Mouse (Mus musculus): ENCODE data around the gene Hemgn. TPM values are rescaled to one million over a fixed set of nuclear protein-coding genes. Genes with fewer than 3 reads are reported as not detected.

Hemgn gene
- polyA plus RNA-seq, 1 experiment from 2014 or later = 13.5 TPM

- WGBS = 68% methylated on average over 10 of the region's 10 CpGs
- no peaks in the 10 kb centered on the region for H3K4me1 ChIP-seq (ENCODE audit: control insufficient read depth, insufficient read depth, low read length)
- H3K9me3 ChIP-seq (ENCODE audit: control insufficient read depth, low read length) = no peaks in the 10 kb centered on the region
- ATAC-seq (ENCODE audit: insufficient number of reproducible peaks, low FRiP score, low TSS enrichment, low read depth) (no peak), DNase-seq (ENCODE audit: low spot score) (no peak)
- no peaks in the 10 kb centered on the region for H3K27me3 ChIP-seq (ENCODE audit: control insufficient read depth, insufficient read depth, low read length)
- no peak overlapping the region for H3K4me2 ChIP-seq (ENCODE audit: low read depth, severe bottlenecking)
- no peaks in the 10 kb centered on the region for H3K36me3 ChIP-seq (ENCODE audit: control insufficient read depth, insufficient read depth, low read length)
- no peak overlapping the region for H3K9ac ChIP-seq (ENCODE audit: low read length)
- no peak overlapping the region for H3K27ac ChIP-seq (replicated peaks; ENCODE audit: low read depth, low read length)
- no peak overlapping the region for H3K4me3 ChIP-seq (ENCODE audit: low read depth, low read length)
Measured at GRCm38 (mm10) chr4:46428903-46429499, 15.7 kb upstream of the Hemgn start.

GRCm38 (mm10) chr4:46422625-46423024 is 9.3 kb upstream of the Hemgn start:
- ATAC-seq (ENCODE audit: insufficient number of reproducible peaks, low FRiP score, low TSS enrichment, low read depth) = no peak
- H3K9me3 ChIP-seq (ENCODE audit: control insufficient read depth, low read length) = no peaks in the 10 kb centered on the region
- WGBS = 58% methylated on average over 8 of the region's 8 CpGs

GRCm38 (mm10) chr4:46418851-46419250 is 5.5 kb upstream of the Hemgn start:
- ATAC-seq (ENCODE audit: insufficient number of reproducible peaks, low FRiP score, low TSS enrichment, low read depth) = no peak
- WGBS = 89% methylated on average over 9 of the region's 9 CpGs
- H3K9ac ChIP-seq (ENCODE audit: low read length) = no peak overlapping the region

More at GRCm38 (mm10) chr4:46422625-46423024, 9.3 kb upstream of the Hemgn start:
- no peak for DNase-seq (ENCODE audit: low spot score)
- Histone ChIP-seq H3K36me3 (ENCODE audit: control insufficient read depth, insufficient read depth, low read length) (no peaks in the 10 kb centered on the region), H3K4me1 (ENCODE audit: control insufficient read depth, insufficient read depth, low read length) (no peaks in the 10 kb centered on the region), H3K9ac (ENCODE audit: low read length) (no peak overlapping the region), H3K4me3 (ENCODE audit: low read depth, low read length) (no peak overlapping the region), H3K4me2 (ENCODE audit: low read depth, severe bottlenecking) (no peak overlapping the region), H3K27ac (replicated peaks; ENCODE audit: low read depth, low read length) (no peak overlapping the region), H3K27me3 (ENCODE audit: control insufficient read depth, insufficient read depth, low read length) (no peaks in the 10 kb centered on the region)

GRCm38 (mm10) chr4:46417491-46417890 is 4.2 kb upstream of the Hemgn start:
- Histone ChIP-seq H3K27me3 (ENCODE audit: control insufficient read depth, insufficient read depth, low read length) (no peaks in the 10 kb centered on the region), H3K9me3 (ENCODE audit: control insufficient read depth, low read length) (no peaks in the 10 kb centered on the region), H3K27ac (replicated peaks; ENCODE audit: low read depth, low read length) (no peak overlapping the region), H3K4me2 (ENCODE audit: low read depth, severe bottlenecking) (no peak overlapping the region), H3K4me1 (ENCODE audit: control insufficient read depth, insufficient read depth, low read length) (no peaks in the 10 kb centered on the region), H3K9ac (ENCODE audit: low read length) (no peak overlapping the region), H3K4me3 (ENCODE audit: low read depth, low read length) (no peak overlapping the region), H3K36me3 (ENCODE audit: control insufficient read depth, insufficient read depth, low read length) (no peaks in the 10 kb centered on the region)
- DNase-seq (ENCODE audit: low spot score) (no peak), ATAC-seq (ENCODE audit: insufficient number of reproducible peaks, low FRiP score, low TSS enrichment, low read depth) (no peak)
- 65% methylated on average over 3 of the region's 3 CpGs for WGBS

More at GRCm38 (mm10) chr4:46418851-46419250, 5.5 kb upstream of the Hemgn start:
- no peak for DNase-seq (ENCODE audit: low spot score)
- H3K4me1 ChIP-seq (ENCODE audit: control insufficient read depth, insufficient read depth, low read length) = no peaks in the 10 kb centered on the region
- no peaks in the 10 kb centered on the region for H3K9me3 ChIP-seq (ENCODE audit: control insufficient read depth, low read length)
- H3K27ac ChIP-seq (replicated peaks; ENCODE audit: low read depth, low read length) = no peak overlapping the region
- no peaks in the 10 kb centered on the region for H3K36me3 ChIP-seq (ENCODE audit: control insufficient read depth, insufficient read depth, low read length)
- H3K4me3 ChIP-seq (ENCODE audit: low read depth, low read length) = no peak overlapping the region
- H3K4me2 ChIP-seq (ENCODE audit: low read depth, severe bottlenecking) = no peak overlapping the region
- H3K27me3 ChIP-seq (ENCODE audit: control insufficient read depth, insufficient read depth, low read length) = no peaks in the 10 kb centered on the region

- Histone ChIP-seq H3K36me3 (ENCODE audit: control insufficient read depth, insufficient read depth, low read length) (no peaks in the 10 kb centered on the region), H3K4me3 (ENCODE audit: low read depth, low read length) (no peak overlapping the region), H3K27ac (replicated peaks; ENCODE audit: low read depth, low read length) (no peak overlapping the region), H3K4me2 (ENCODE audit: low read depth, severe bottlenecking) (no peak overlapping the region), H3K9me3 (ENCODE audit: control insufficient read depth, low read length) (no peaks in the 10 kb centered on the region), H3K27me3 (ENCODE audit: control insufficient read depth, insufficient read depth, low read length) (no peaks in the 10 kb centered on the region), H3K4me1 (ENCODE audit: control insufficient read depth, insufficient read depth, low read length) (no peaks in the 10 kb centered on the region), H3K9ac (ENCODE audit: low read length) (no peak overlapping the region)
- no peak for DNase-seq (ENCODE audit: low spot score)
- no peak for ATAC-seq (ENCODE audit: insufficient number of reproducible peaks, low FRiP score, low TSS enrichment, low read depth)
- 62% methylated on average over 1 of the region's 1 CpGs for WGBS
Measured at GRCm38 (mm10) chr4:46412113-46412512, 1.2 kb downstream of the Hemgn start.

GRCm38 (mm10) chr4:46411489-46411888 is 1.8 kb downstream of the Hemgn start:
- Histone ChIP-seq H3K9ac (ENCODE audit: low read length) (no peak overlapping the region), H3K27ac (replicated peaks; ENCODE audit: low read depth, low read length) (no peak overlapping the region)
- 86% methylated on average over 6 of the region's 6 CpGs for WGBS

GRCm38 (mm10) chr4:46410677-46411076 is 2.6 kb downstream of the Hemgn start:
- Histone ChIP-seq H3K9me3 (ENCODE audit: control insufficient read depth, low read length) (no peaks in the 10 kb centered on the region), H3K4me3 (ENCODE audit: low read depth, low read length) (no peak overlapping the region), H3K27ac (replicated peaks; ENCODE audit: low read depth, low read length) (no peak overlapping the region), H3K27me3 (ENCODE audit: control insufficient read depth, insufficient read depth, low read length) (no peaks in the 10 kb centered on the region), H3K4me1 (ENCODE audit: control insufficient read depth, insufficient read depth, low read length) (no peaks in the 10 kb centered on the region), H3K36me3 (ENCODE audit: control insufficient read depth, insufficient read depth, low read length) (no peaks in the 10 kb centered on the region), H3K9ac (ENCODE audit: low read length) (no peak overlapping the region), H3K4me2 (ENCODE audit: low read depth, severe bottlenecking) (no peak overlapping the region)
- 92% methylated on average over 5 of the region's 5 CpGs for WGBS
- DNase-seq (ENCODE audit: low spot score) (no peak), ATAC-seq (ENCODE audit: insufficient number of reproducible peaks, low FRiP score, low TSS enrichment, low read depth) (no peak)

More at GRCm38 (mm10) chr4:46411489-46411888, 1.8 kb downstream of the Hemgn start:
- H3K4me2 ChIP-seq (ENCODE audit: low read depth, severe bottlenecking) = no peak overlapping the region
- H3K27me3 ChIP-seq (ENCODE audit: control insufficient read depth, insufficient read depth, low read length) = no peaks in the 10 kb centered on the region
- no peak for ATAC-seq (ENCODE audit: insufficient number of reproducible peaks, low FRiP score, low TSS enrichment, low read depth)
- H3K4me3 ChIP-seq (ENCODE audit: low read depth, low read length) = no peak overlapping the region
- no peaks in the 10 kb centered on the region for H3K36me3 ChIP-seq (ENCODE audit: control insufficient read depth, insufficient read depth, low read length)
- no peak for DNase-seq (ENCODE audit: low spot score)
- no peaks in the 10 kb centered on the region for H3K9me3 ChIP-seq (ENCODE audit: control insufficient read depth, low read length)
- H3K4me1 ChIP-seq (ENCODE audit: control insufficient read depth, insufficient read depth, low read length) = no peaks in the 10 kb centered on the region

GRCm38 (mm10) chr4:46406966-46407703 is 6.2 kb downstream of the Hemgn start:
- H3K4me1 ChIP-seq (ENCODE audit: control insufficient read depth, insufficient read depth, low read length) = no peaks in the 10 kb centered on the region
- H3K36me3 ChIP-seq (ENCODE audit: control insufficient read depth, insufficient read depth, low read length) = no peaks in the 10 kb centered on the region
- H3K9me3 ChIP-seq (ENCODE audit: control insufficient read depth, low read length) = no peaks in the 10 kb centered on the region
- H3K27ac ChIP-seq (replicated peaks; ENCODE audit: low read depth, low read length) = no peak overlapping the region
- no peak for DNase-seq (ENCODE audit: low spot score)
- H3K4me3 ChIP-seq (ENCODE audit: low read depth, low read length) = no peak overlapping the region
- WGBS = 88% methylated on average over 8 of the region's 8 CpGs
- H3K9ac ChIP-seq (ENCODE audit: low read length) = no peak overlapping the region
- H3K27me3 ChIP-seq (ENCODE audit: control insufficient read depth, insufficient read depth, low read length) = no peaks in the 10 kb centered on the region
- H3K4me2 ChIP-seq (ENCODE audit: low read depth, severe bottlenecking) = no peak overlapping the region
- no peak for ATAC-seq (ENCODE audit: insufficient number of reproducible peaks, low FRiP score, low TSS enrichment, low read depth)

All from limb, embryonic 11.5 days (tissue).